Mouse (Mus musculus): ENCODE measurements around the gene Psmc3. TPM values are rescaled to one million over a fixed set of nuclear protein-coding genes. Genes with fewer than 3 reads are reported as not detected.
"Not testable (repeated sequence)": the region's sequence is repeated elsewhere in the genome, so short reads cannot be mapped to it uniquely, and the experiment has no call there.

Gene Psmc3
- polyA plus RNA-seq, 1 experiment from 2014 or later, result 334 TPM

DNA sequence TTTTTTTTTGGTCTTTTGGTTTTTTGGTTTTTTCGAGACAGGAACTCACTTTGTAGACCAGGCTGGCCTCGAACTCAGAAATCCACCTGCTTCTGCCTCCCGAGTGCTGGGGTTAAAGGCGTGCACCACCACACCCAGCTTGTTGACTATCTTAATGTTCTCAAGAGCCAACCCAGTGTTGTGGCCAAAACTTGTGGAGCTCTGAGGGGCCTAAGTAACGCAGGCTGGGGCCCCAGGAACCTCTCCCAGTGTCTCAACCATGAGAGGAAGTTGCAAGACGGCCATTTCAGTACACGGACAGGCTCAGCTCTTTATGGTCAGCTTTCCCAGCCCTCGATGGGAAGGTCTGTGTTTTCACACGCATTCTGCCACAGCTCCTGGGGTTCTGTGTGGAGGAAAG lies 35.2 kb downstream of the Psmc3 start:
- no peaks in the 10 kb centered on the region for H3K36me3 ChIP-seq
- H3K27me3 ChIP-seq (ENCODE audit: insufficient read depth, poor library complexity, severe bottlenecking), result peaks cover 10% of the 10 kb centered on the region; the same call in 1 of the 2 replicates
- no peak overlapping the region for H3K27ac ChIP-seq
- WGBS, result 79% methylated on average over 9 of the region's 9 CpGs
- DNase-seq (ENCODE audit: low spot score), result no peak
- 0 out of 2 replicates have a peak, but pooled peaks cover 3% of the 10 kb centered on the region for H3K4me1 ChIP-seq
- H3K9me3 ChIP-seq, result no peaks in the 10 kb centered on the region
- H3K4me3 ChIP-seq, result no peak overlapping the region

DNA sequence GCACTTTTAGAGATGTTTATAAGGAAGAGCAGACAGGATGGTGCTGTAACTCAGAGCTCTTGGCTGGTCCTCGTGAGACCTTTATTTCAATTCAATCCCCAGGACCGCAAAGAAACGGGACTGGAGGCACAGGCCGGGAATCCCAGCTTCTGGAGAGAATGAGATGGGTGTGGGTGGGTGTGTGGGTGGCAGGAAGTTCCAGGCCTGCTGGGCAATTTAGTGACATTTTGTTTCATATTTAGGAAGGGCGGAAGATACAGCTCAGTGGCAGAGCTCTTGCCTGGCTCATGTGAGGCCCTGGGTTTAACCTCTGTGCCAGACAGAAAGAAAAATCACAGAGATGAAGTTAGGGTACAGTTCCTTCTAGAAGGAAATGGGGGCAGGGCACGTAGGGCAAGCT lies 36.4 kb downstream of the Psmc3 start:
- DNase-seq (ENCODE audit: low spot score), result no peak
- Histone ChIP-seq H3K4me1 (0 out of 2 replicates have a peak, but pooled peaks cover 3% of the 10 kb centered on the region), H3K4me3 (no peak overlapping the region), H3K9me3 (no peaks in the 10 kb centered on the region), H3K27me3 (ENCODE audit: insufficient read depth, poor library complexity, severe bottlenecking) (peaks cover 14% of the 10 kb centered on the region; the same call in 1 of the 2 replicates), H3K36me3 (no peaks in the 10 kb centered on the region), H3K27ac (no peak overlapping the region)
- WGBS, result 79% methylated on average over 6 of the region's 6 CpGs

DNA sequence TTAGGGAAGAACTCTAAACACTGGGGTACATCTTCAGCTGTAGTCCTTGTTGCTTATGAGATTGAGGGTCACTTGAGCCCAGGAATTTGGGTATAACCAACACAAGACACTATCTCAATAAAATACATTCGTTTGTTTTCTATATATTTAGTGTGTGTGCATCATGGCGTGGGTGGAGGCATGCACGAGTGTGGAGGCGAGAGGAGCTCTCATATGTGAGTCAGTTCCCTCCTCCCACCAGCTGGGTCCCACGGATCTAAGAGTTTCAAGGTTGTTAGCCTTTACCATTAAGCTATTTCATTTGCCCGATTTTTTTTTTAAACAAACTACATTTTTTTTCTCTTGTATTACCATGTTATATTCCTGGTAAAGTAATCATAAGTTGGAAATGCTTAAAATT lies 37.0 kb downstream of the Psmc3 start:
- H3K27me3 ChIP-seq (ENCODE audit: insufficient read depth, poor library complexity, severe bottlenecking), result peaks cover 14% of the 10 kb centered on the region; the same call in 1 of the 2 replicates
- 71% methylated on average over 6 of the region's 6 CpGs for WGBS
- H3K27ac ChIP-seq, result no peak overlapping the region
- peaks cover 3% of the 10 kb centered on the region; the same call in 1 of the 2 replicates for H3K4me1 ChIP-seq
- H3K36me3 ChIP-seq, result no peaks in the 10 kb centered on the region
- no peak overlapping the region for H3K4me3 ChIP-seq
- H3K9me3 ChIP-seq, result no peaks in the 10 kb centered on the region
- no peak for DNase-seq (ENCODE audit: low spot score)

DNA sequence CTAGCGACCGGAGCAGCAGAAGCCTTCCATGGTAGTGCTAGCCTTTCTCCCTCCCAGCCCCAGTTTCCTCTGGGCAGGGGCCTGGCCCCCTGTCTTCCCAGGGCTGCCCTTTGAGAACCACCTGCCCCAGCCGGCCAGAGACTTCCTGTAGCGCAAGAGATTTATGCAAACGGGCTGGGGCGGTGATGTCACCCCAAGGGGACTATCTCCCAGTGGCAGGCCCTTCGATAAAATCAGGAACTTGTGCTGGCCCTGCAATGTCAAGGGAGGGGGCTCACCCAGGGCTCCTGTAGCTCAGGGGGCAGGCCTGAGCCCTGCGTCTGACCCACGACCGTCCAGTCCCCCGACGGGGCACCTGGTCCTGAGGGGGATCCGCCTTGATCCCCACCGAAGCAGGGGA lies 42.7 kb downstream of the Psmc3 start:
- no peaks in the 10 kb centered on the region for H3K9me3 ChIP-seq
- H3K27ac ChIP-seq, result peak overlapping the region; percentile 69
- no peak overlapping the region for H3K4me3 ChIP-seq
- DNase-seq (ENCODE audit: low spot score), result no peak
- H3K27me3 ChIP-seq (ENCODE audit: insufficient read depth, poor library complexity, severe bottlenecking), result 0 out of 2 replicates have a peak, but pooled peaks cover 5% of the 10 kb centered on the region
- no peaks in the 10 kb centered on the region for H3K36me3 ChIP-seq
- H3K4me1 ChIP-seq, result peaks cover 15% of the 10 kb centered on the region
- 55% methylated on average over 14 of the region's 14 CpGs for WGBS

GRCm38 (mm10) chr2:91097015-91097414 lies 43.2 kb downstream of the Psmc3 start:
- Histone ChIP-seq H3K27ac (peak overlapping the region; percentile 69), H3K4me1 (peaks cover 15% of the 10 kb centered on the region), H3K9me3 (no peaks in the 10 kb centered on the region), H3K36me3 (no peaks in the 10 kb centered on the region), H3K27me3 (ENCODE audit: insufficient read depth, poor library complexity, severe bottlenecking) (0 out of 2 replicates have a peak, but pooled peaks cover 5% of the 10 kb centered on the region), H3K4me3 (0 out of 2 replicates have a peak overlapping the region, but pooled peaks have one; percentile 22)
- no peak for DNase-seq (ENCODE audit: low spot score)
- 61% methylated on average over 10 of the region's 10 CpGs for WGBS

DNA sequence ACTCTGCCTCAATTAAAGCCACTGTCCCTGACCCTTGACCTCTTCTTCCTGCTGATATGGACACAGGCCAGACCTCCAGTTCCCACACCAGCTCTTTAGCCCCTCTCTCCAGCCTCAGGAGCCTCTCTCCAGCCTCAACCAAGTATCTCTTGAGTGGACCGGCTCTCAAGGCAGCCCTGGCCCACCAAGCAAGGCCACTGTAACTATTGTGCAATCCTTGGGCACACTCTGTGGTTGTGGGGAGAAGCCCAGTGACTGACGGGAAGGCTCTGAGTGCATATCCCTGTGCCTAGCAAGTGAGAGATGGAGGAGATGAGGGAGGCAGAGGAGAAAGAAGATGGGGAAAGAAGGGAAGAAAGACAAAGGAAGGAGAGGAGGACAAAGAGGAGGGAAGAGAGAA lies 44.3 kb downstream of the Psmc3 start:
- 80% methylated on average over 2 of the region's 2 CpGs for WGBS
- DNase-seq (ENCODE audit: low spot score), result no peak

DNA sequence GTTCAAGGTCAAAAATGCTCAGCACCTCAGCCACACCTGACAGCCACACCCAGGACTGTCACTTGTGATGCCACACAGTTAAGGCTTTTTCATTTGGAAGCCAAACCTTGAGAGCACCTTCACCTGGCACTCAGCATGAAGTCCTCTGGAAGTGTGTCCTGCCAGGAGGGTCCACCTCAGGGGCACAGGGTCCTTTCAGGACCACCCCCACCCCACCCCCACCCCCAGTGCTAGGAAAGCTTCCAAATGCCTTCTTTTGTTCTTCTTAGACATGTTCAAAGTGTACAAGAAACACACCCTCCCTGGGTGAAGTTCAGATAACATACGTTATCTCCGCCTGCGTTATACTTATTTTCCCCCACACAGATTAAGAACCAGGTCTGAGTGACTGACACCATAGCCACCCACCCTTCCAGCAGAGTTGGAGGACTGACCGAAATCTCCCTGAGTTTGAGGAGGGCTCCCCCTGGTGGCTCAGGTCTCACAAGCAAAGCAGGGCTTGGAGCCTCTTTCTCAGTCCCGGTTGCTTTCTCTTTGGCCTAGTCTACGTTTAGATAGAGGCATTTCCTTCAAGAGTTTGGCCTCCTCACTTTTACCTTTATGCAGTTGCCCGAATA lies 47.4 kb downstream of the Psmc3 start:
- Histone ChIP-seq H3K36me3 (no peaks in the 10 kb centered on the region), H3K9me3 (no peaks in the 10 kb centered on the region), H3K4me1 (peaks cover 15% of the 10 kb centered on the region), H3K4me3 (no peak overlapping the region), H3K27ac (peak overlapping the region; percentile 11; the same call in 1 of the 2 replicates), H3K27me3 (ENCODE audit: insufficient read depth, poor library complexity, severe bottlenecking) (no peaks in the 10 kb centered on the region)
- WGBS, result 7% methylated on average over 7 of the region's 7 CpGs
- DNase-seq (ENCODE audit: low spot score), result peak; percentile 94

More for the DNA sequence above, 44.3 kb downstream of the Psmc3 start:
- H3K9me3 ChIP-seq, result no peaks in the 10 kb centered on the region
- H3K36me3 ChIP-seq, result no peaks in the 10 kb centered on the region
- 0 out of 2 replicates have a peak, but pooled peaks cover 5% of the 10 kb centered on the region for H3K27me3 ChIP-seq (ENCODE audit: insufficient read depth, poor library complexity, severe bottlenecking)
- no peak overlapping the region for H3K4me3 ChIP-seq
- H3K4me1 ChIP-seq, result peaks cover 15% of the 10 kb centered on the region
- H3K27ac ChIP-seq, result no peak overlapping the region

GRCm38 (mm10) chr2:91108156-91108555 lies 54.3 kb downstream of the Psmc3 start:
- H3K4me1 ChIP-seq, result peaks cover 10% of the 10 kb centered on the region
- WGBS, result 67% methylated on average over 3 of the region's 3 CpGs
- no peaks in the 10 kb centered on the region for H3K9me3 ChIP-seq
- no peaks in the 10 kb centered on the region for H3K36me3 ChIP-seq
- no peak for DNase-seq (ENCODE audit: low spot score)
- no peak overlapping the region for H3K4me3 ChIP-seq
- H3K27ac ChIP-seq, result no peak overlapping the region
- no peaks in the 10 kb centered on the region for H3K27me3 ChIP-seq (ENCODE audit: insufficient read depth, poor library complexity, severe bottlenecking)

DNA sequence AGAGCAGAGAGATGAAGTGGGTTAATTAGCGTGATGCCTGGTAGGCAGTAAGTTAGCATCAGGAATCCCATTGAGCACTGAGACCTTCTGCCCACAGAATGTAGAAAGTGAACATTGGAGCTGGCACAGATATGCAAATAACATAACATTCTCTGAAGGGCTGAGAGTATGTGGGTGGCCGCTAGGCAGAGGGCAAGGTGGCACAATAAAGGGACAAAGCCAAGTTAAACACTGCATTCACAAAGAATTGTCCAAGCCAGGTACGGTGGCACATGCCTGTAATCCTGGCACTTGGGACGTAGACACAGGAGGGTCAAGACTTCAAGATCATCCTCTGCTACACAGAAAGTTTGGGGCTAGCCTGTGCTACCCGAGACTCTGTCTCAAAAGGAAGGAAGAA lies 55.4 kb downstream of the Psmc3 start:
- Histone ChIP-seq H3K27me3 (ENCODE audit: insufficient read depth, poor library complexity, severe bottlenecking) (no peaks in the 10 kb centered on the region), H3K36me3 (no peaks in the 10 kb centered on the region), H3K9me3 (no peaks in the 10 kb centered on the region), H3K27ac (no peak overlapping the region), H3K4me3 (no peak overlapping the region), H3K4me1 (peaks cover 13% of the 10 kb centered on the region)
- 85% methylated on average over 5 of the region's 5 CpGs for WGBS
- no peak for DNase-seq (ENCODE audit: low spot score)

- DNase-seq (ENCODE audit: low spot score), result no peak
Observed at GRCm38 (mm10) chr2:91109807-91110385, 56.1 kb downstream of the Psmc3 start.

DNA sequence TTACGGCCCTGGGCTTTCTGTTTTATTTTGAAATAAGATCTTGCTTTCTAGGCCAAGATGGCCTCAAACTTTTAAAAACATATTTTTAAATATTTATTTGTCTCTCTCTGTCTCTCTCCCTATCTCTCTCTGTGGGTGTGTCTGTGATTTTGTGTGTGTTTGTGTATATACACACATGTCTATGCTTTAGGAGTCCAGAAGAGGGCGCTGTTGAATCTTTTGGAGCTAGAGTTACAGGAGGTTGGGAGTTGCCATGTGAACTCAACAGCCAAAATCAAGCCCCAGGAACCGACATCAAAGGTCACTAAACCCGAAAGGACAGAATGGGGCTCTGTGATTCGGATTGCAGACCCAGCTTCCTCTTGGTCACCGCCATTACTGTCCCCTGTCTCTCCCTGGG lies 56.6 kb downstream of the Psmc3 start:
- Histone ChIP-seq H3K27me3 (ENCODE audit: insufficient read depth, poor library complexity, severe bottlenecking) (no peaks in the 10 kb centered on the region), H3K9me3 (no peaks in the 10 kb centered on the region), H3K27ac (no peak overlapping the region), H3K4me1 (peaks cover 16% of the 10 kb centered on the region), H3K36me3 (no peaks in the 10 kb centered on the region), H3K4me3 (no peak overlapping the region)
- DNase-seq (ENCODE audit: low spot score), result no peak
- 75% methylated on average over 6 of the region's 6 CpGs for WGBS

More at GRCm38 (mm10) chr2:91109807-91110385, 56.1 kb downstream of the Psmc3 start:
- no peaks in the 10 kb centered on the region for H3K36me3 ChIP-seq
- no peak overlapping the region for H3K4me3 ChIP-seq
- H3K27me3 ChIP-seq (ENCODE audit: insufficient read depth, poor library complexity, severe bottlenecking), result no peaks in the 10 kb centered on the region
- no peak overlapping the region for H3K27ac ChIP-seq
- no peaks in the 10 kb centered on the region for H3K9me3 ChIP-seq
- H3K4me1 ChIP-seq, result peaks cover 13% of the 10 kb centered on the region
- 82% methylated on average over 5 of the region's 5 CpGs for WGBS

DNA sequence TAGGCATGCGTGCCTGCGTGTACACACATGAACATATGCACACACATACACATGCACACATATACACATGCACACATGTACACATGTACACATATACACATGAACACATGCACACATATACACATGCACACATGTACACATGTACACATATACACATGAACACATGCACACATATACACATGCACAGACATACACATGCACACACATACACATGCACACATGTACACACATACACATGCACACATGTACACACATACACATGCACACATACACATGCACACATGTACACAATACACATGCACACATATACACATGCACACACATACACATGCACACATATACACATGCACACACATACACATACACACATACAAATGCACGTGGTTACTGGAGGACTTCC lies 58.0 kb downstream of the Psmc3 start:
- not testable (repeated sequence) for H3K9me3 ChIP-seq; H3K27ac ChIP-seq; H3K36me3 ChIP-seq; H3K27me3 ChIP-seq (ENCODE audit: insufficient read depth, poor library complexity, severe bottlenecking); DNase-seq (ENCODE audit: low spot score); H3K4me3 ChIP-seq
- WGBS, result 91% methylated on average over 3 of the region's 3 CpGs
- peaks cover 28% of the 10 kb centered on the region for H3K4me1 ChIP-seq

DNA sequence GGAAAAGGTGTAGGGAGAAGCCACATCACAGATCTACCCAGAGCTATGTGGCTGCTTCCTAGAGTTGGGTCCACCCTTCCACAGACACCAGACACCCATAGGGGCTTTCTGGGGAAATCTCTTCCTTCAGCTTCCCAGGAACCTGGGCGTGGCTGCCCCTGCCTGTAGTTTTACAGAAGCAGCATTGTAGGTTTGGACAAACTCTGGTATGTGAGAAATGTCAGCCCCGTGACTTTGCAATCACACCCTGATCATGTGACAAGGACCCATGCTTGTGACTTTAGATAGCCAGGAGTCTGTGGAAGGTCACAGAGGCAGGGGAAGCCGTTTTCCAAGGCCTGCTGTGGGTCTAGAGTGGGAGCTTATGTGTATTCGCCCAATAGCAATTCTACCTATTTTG lies 58.7 kb downstream of the Psmc3 start:
- WGBS, result 29% methylated on average over 4 of the region's 4 CpGs

More for the DNA sequence above, 58.7 kb downstream of the Psmc3 start:
- DNase-seq (ENCODE audit: low spot score), result no peak
- Histone ChIP-seq H3K27ac (peak overlapping the region; percentile 73), H3K36me3 (no peaks in the 10 kb centered on the region), H3K9me3 (no peaks in the 10 kb centered on the region), H3K4me3 (0 out of 2 replicates have a peak overlapping the region, but pooled peaks have one; percentile 1), H3K27me3 (ENCODE audit: insufficient read depth, poor library complexity, severe bottlenecking) (no peaks in the 10 kb centered on the region), H3K4me1 (peaks cover 33% of the 10 kb centered on the region)

All from heart, embryonic 10.5 days (tissue).